Mouse (Mus musculus): ENCODE data around the gene Eps8l2.

DNA sequence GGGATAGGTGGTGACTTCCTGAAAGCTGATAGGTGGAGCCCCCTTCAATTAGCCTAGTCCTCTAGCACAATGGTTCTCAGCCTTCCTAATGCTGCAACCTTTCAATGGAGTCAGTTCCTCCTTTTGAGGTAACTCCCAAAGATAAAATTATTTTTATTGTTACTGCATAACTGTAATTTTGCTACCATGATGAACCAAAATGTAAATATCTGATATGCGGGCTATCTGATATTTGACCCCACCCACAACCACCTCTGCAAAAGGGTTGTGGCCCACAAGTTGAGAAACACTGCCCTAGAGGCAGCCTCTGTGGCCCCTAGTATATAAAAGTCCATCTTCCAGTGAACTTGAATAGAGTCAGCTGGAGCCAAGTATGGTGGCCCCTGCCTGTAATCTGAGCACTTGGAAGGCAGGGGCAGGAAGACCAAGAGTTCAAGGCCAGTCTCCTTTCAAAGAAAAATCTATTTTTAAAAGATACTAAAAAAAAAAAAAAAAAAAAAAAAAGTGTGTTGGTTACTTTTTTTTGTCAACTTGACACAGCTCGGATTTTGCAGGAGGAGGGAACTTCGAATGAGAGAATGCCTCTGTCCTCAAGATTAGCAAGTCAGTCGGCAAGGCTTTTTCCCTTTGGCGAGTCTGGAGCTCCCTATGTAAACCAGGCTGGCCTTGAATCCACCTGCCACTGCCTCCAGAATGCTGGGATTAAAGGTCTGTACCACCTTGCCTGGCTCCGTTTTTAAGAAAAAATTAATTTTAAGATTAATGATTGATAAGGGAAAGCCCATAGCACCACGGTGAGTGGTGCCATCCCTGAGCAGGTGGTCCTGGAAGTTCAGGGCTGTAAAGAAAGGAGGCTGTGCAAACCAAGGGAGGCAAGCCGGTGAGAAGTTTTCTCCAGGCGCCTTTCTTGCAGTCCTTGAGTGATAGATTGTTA is 51.9 kb downstream of the Eps8l2 start:
- TF ChIP-seq CTCF (IDR thresholded peaks at IDR 0.05; ENCODE audit: low read depth) = no peak
- no peak for TF ChIP-seq EP300 (IDR thresholded peaks at IDR 0.05; ENCODE audit: low read depth)

Measured in liver, postnatal 0 days (tissue).